Mouse (Mus musculus) kidney, postnatal 10 days (tissue): ENCODE data around the gene Tgm5.
"Not testable (repeated sequence)": the region's sequence is repeated elsewhere in the genome, so short reads cannot be mapped to it uniquely, and the experiment has no call there.

Experiments used
- DNase-seq: peaks from one replicate; pipeline ENCODE4 v3.0.0; 2021; ENCODE audit warnings: mixed read lengths

Tgm5 gene

DNA sequence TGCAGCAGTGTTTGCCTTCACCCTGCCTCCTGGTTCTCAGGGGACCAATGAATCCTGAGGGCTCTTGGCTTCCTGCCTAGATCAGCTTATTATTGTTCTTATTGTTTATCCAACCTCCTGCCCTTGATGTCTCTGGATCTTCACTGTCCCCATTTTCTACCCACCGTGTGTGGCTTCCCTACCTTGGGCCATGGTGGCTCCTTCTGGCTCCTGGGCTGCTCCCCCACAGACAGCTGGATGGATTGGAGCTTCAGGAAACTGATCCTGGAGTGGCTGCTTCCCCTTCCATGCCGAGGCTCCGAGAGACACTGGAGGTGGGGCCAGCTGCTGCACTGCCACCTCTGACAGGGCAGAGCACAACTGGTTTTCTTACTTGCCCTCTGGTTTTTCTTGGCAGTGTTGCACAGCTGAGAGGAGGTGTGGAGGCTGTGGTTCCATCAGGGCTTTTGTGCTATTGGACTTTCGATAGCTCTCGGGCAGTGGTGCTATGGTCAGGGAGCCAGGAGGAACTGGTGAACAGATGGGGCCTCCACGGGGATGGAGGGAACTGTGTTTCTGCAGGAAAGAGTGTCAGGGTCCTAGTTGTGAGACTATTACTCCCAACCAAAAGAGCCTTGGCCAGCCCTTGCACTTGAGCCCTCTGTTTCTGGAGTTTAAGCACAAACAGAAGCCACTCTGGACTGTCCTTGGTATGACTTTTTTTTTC is at the start of gene Tgm5:
Gene Tgm5 (minus strand): TSS at position 362 of the 706 bp plus-strand sequence.
- peak; percentile 38 for DNase-seq

DNA sequence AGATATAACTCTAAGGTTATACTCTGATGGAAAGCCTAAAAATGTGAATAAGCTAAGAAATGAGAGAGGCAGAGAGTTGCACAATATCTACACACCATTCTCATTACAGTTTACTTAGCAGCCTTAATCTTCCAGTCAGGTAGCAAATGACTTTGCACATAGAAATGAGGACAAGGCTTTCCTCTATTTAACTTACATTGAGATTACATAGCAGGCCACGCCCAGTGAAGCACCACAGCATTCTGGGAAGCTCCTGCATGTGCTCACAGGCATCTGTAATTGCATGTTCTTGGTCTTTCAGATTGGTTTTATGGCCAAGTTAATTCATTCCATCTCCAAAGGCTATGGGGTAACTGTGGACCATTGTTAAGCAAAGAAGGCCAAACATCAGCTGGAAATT is 47.2 kb upstream of the Tgm5 start:
- DNase-seq = no peak

DNA sequence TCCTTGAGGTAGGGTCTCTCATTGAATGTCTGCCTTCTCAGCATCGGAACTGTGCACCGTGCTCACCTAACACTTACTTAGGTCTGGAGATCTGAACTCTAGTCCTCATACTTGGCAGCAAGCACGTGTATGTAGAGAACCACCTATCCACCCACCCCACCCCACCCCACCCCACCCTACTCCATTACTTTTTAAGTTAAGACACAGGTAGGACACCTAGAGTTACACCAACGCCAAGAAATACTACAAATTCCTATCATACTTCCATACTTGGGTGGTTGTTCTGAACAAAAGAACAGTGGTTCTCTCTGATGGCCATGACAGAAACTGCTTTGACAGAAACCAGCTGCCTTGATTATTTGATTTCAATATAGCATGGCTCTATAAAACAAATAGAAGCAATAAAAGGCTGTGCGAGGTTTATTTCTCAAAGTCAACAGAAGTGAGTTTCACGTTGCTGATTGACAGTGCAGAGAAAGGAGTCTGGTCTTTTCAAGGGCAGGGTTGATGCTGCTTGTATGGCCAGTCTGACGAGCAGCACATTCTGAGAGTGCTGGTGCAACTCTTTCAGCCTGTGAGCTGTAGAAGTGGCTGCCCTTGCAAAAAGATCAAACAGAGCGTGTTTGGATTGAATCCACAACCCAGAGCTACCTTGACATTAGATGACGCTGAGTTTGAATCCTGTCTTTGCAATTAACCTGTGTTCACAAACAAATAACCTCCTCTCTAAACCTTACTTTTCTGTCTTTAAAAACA is 43.4 kb upstream of the Tgm5 start:
- DNase-seq = no peak

DNA sequence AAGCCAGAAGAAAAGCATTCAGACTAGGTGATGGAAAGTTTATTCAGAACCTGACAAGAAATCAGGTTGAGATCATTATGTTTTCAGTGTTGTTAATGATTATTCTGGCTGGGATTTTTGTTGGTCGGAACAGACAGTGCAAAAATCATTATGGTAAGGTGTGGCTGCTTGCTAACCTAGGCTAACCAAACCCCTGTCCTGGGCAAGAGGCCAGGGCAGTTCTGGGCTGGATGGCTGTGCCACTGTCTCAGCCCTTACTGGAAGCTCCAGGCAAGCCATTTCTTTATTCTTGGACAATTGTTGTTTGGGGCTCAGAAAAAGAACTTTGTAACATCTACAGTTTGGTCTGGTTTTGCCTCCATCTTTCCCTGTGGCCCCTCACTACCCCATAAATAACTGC is 41.9 kb upstream of the Tgm5 start:
- peak; percentile 15 for DNase-seq

DNA sequence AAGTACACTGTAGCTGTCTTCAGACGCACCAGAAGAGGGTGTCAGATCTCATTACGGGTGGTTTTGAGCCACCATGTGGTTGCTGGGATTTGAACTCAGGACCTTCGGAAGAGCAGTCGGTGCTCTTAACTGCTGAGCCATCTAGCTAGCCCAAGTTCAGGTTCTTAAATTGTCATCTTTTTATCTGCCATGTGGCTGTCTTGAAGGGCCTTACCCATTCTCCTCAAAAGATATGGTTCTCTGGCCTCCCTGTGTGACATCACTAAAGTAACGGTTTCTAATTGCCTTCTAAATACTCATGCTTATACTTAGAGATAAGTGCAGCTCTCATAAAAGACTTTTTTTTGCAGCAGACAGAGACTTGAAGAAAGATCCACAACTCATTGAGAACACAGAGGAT is 40.7 kb upstream of the Tgm5 start:
- not testable (repeated sequence) for DNase-seq

DNA sequence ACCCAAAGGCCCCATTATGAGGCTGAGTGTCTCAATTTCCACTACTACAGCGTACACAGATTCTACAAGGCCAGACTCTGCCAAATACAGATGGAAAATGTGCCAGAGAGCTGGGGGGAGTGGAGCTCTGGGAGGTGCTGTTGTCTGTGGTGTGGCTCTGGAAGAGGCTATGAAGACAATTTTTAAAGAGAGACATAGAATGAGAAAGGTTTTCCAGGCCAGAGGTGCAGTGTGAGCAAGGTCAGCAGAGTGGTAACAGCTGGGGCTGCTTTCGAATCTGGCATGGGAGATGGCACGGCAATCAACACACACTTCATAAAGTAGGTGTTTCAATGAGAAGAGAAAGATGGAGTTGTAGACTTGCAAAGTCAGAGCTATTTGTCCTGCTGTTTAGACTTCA is 33.6 kb upstream of the Tgm5 start:
- DNase-seq = no peak

DNA sequence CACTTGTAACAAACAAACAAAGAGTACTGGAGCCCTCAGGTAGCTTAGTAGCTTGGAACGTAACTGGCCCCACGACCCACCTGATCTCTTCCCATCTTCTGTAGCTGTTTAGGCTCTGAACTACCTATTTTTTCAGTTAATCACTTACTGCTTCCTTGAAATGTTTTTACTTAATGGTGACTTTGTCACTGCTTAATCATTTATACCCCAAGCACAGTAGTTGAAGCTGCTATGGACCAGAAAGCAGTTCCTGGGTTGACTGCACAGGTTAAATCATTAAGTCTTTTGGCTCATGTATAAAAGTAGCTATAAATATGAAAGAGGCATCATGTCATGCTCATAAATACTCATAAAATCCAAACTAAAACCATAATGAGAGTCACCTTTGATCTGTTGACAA is 29.8 kb upstream of the Tgm5 start:
- DNase-seq = no peak

DNA sequence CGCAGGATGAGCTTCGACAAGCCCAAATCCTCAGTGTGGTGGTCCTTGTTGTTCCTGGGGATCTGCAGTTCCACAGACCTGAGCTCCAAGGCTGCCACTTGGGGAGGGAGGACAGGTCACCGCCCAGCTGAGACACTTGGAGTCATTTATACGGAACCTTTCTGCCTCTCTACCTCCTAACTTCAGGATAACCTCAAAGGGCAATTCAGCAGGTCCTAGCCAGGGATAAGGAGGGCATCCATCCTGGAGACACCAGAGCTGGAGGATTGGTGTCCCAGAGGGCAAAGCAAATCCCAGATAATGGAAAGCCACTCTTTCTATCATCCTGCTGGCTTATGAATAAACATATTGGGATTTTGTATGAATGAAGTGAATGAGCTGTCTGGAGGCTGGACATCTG is 24.1 kb upstream of the Tgm5 start, which contains the start of gene Tgm7:
Gene Tgm7 (minus strand): TSS at position 101 of the 400 bp plus-strand sequence.
- no peak for DNase-seq

DNA sequence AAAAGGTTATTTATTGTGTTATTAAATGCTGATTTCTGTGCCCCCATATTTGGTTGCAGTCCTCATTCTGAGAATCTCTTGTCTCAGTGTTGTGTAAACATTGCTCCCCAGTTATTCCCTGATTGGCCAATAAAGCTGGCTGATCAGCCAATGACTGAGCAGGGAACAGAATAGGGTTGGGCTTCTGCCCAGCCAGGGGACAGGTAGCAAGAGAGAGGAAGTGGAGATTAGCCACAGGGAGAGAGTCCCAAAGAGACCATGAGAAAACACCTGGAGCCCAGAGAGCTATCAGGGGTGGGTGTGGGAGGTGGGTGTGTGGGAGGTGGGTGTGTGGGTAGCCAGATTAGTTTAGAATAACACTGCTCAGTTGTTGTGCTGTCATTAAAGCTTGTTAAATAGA is 20.3 kb upstream of the Tgm5 start:
- no peak for DNase-seq

DNA sequence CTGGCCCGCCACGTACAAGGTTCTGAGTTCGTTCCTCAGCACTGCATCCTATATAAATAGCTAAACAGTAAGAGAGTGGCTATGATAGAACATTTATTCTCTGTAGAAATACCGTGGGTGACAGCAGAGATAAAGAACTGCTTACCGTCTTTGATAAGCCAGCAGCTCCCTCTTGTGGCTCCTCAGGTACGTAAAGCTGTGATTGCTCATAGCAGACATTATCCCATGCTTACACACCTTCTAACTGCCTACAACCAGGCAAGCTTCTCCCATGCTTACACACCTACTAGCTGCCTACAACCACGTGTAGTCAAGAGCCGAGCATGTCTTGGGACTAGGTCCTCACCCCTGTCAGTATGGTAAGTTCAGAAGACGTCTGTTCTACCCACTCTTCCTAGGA is 16.4 kb upstream of the Tgm5 start:
- DNase-seq = peak; percentile 87

DNA sequence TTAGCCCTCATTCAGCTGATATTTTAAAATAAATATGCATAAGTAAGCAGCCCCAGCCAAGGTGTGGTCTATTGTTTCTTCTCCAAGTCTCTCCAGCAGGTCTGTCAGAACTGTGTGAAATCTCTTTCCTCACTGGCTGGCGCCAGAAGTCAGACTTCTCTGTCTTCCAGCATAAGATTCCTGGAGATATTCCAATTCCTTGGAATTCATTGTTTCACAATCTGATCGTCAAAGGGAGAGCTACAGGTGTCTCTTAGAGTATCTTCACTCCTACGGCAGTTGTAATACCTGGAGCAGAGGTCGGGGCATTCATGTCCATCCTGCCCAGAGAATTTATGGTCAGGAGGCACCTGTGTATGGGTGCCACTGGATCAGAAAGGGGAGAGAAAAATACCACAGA is 4.1 kb upstream of the Tgm5 start:
- no peak for DNase-seq

DNA sequence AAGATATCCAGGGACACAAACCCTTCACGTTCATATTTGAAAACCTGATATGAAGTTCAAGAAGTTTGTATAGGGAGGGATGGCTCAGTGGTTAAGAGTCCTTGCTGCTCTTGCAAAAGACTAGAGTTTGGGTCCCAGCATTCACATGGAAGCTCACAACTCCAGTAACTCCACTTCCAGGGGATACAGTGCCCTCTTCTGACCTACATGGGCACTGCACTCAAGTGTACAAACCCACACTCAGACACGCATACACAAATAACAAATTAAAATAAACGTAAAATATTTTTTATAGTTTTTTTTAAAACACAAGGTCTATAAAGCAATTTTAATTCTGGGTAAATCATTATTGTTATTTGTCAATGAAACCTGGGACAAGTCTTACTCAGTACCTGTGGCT is 2.9 kb upstream of the Tgm5 start:
- DNase-seq = no peak

DNA sequence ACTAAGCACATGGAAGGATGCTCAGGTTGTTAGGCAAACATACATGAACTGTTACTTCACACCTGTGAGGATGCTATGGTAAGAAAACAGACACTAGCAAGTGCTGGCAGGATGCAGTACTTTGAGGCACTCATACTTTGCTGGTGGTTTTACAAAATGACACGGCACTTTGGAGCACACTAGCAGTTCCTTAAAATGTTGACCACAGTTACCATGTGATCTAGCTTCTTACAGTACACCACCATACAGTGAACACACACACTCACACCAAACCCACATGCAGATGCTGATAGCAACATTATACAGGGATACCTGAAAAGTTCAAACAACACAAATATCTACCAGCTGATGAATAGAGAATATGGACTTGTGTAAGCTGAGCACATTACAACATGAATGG is 3.0 kb downstream of the Tgm5 start:
- DNase-seq = no peak

DNA sequence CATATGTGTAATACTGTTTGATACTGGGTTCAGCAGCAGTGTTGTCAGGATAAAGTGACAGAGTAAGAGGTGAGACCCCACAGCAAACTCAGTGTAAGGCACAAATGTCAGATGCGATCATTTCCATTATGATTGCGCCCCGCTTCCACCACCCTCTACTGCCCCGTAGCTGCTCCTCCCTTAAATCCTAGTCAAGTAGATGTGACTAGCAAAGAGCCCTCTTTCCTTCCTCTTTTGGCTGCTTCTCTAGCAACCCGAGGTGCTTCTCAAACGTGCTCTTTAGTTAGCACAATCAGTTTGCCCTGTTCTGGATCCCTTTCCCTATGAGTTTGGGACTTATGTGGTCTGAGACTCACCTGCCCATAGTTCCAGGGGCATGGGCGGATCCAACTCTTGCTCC is 10.9 kb downstream of the Tgm5 start:
- DNase-seq = no peak

DNA sequence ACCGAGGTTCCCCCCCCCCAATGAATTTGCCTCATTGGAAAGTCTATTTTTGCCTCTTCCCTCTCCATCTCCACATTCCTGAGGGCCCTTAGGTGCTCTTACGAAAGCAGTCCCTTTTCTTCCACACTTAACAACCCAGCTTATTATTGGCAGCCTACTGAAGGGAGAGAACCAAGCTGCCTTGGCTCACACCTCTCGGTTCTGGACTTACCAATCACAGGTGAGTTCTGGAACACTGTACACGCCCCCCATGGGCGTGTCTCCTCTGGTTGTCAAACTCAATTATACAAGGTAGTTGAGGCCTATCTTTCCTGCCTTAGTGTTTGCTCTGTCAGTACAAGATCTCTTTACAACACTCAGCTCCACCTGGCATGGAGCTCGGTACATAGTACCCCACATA is 13.8 kb downstream of the Tgm5 start:
- DNase-seq = no peak

DNA sequence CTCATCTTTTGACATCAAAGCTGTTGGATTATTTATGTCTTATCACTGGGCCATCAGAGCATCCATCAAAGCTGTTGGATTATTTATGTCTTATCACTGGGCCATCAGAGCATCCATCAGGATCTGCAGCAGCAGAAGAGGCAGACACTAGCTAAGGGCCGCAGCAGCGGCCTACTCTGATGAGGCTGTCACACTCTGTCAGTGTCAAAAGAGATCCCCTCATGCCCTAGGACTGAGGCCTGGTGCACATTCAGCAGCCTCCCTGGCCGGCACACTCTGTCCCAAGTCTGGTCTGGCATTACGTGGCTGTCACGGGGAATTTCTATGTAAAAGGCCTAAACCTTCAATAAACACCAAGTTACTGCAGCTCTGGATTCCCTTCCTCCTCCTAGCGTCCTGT is 16.1 kb downstream of the Tgm5 start:
- DNase-seq = no peak

DNA sequence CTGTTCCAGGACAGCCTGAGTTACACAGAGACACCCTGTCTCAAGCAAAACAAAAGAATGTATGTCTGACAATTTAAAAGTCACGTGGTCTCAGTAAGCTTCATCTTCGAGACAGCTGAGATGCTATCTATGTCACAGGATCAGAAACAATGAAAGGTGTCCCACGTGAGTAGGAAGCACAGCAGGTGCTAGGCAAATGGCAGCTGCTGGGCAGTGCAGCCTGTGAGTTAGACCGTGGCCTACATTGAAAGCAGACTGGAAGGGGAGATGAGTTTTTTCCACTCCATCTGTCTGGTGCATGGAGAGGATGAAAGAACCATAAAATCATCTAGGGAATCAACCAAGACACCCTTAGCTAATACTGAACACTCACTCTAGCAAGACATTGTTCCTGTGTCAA is 18.5 kb downstream of the Tgm5 start:
- no peak for DNase-seq

DNA sequence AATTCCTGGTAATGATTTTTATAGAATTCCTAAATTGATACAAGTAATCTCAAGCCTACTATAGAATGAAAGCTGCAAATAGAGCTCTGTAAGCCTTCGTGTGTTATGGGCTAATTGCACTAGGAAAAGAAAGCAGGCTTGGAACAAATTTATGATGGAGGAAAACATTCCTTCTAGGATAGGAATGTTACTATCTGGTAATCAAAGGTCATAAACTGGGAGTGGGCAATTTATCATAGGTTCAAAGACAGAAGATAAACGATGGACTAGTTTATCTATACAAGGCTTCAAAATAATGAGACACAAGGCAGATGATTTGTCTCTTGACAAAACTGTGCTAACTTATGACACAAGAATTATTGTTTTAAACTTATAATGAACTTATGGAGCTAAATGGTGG is 24.3 kb downstream of the Tgm5 start:
- no peak for DNase-seq

DNA sequence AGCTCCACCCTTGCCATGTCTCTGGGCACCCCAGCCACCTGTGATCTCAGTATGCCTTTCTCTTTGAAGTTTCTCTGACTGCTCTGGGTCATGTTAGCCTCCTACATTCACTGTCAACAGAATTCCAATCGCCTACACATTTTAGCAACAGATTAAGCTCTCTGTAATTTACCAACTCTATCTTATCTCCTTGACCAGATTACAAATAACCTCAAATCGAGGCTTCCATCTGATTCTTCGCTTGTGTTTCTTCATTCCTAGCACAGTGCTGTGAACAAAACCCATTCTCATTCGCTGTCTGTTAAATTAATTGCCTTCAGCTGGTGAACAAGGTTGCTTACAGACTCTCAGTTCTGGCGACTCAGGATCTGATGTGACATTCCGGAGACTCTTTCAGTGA is 27.6 kb downstream of the Tgm5 start:
- no peak for DNase-seq

DNA sequence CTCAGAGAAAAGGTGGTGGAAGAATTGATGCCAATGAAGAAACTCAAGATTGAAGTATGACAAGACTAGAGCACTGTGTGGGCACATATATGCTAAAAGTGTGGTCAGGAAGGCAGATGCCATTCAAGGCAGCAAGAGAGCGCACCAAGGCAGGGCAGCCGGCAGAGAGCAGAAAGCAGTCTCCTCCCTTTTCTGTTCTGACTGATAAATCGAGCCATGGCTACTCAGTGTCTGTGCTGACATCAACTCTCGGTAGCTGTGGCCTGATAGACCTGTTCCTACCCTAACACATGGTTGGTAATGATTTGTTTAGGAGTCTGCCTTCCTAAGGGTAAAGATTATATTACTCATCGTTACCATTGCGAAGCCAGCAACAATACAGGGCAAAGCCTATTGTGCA is 29.7 kb downstream of the Tgm5 start:
- no peak for DNase-seq

DNA sequence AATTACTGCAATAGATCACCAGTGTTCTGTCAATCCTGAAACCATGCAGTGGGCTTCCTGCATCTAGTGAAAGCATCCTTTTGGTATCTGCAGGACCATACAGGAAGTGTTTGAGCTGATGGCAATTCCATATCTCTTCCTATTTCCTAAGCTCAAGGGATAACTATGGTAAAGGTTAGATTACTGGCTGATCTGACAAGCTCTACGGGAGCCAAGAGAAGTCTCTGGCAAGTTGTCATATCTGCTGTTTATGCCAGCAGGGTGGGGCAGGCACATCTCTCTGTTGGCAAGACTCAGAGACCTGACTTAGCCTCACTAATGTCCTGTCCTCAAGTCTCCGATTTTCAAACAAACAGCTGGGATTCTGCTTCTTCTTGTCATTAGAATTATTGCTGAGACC is 31.6 kb downstream of the Tgm5 start:
- DNase-seq = no peak

DNA sequence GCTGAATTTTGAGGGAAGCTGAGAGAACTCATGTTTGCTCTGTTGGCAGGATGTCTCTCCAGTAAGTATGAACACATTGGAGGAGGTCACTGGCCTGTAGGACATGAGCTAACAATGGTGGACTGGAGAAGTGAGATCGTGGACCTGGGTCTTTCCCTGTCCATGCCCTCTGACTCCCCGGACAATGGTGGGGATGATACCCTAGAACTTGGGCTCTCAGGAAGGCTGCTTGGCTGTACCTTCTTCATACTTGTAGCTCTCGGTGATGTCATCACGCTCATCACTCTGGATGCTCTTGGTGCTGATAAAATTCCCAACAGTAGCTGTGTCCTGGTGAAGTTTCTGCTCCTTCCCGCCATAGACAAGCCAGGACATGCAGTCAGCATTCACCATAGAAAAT is 33.5 kb downstream of the Tgm5 start:
- no peak for DNase-seq

DNA sequence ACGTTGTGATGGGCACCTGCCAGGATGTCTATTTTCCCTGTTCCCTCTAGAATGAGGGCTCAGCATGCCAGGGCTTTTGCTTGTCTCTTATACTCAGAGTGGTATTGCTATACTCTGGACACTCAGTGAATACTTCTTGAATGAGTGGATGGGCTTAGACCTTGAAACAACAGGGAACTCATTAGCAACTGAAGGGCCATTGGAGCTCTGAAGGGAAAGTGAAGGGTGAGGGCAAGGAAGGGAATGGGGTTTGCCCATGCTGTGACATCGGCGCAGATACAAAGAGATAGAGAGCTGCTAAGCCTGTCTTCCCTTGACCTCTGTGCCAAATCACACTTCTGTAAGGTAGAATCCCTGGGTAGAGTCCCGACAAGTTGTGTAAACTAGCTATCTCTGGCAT is 40.0 kb downstream of the Tgm5 start:
- no peak for DNase-seq

DNA sequence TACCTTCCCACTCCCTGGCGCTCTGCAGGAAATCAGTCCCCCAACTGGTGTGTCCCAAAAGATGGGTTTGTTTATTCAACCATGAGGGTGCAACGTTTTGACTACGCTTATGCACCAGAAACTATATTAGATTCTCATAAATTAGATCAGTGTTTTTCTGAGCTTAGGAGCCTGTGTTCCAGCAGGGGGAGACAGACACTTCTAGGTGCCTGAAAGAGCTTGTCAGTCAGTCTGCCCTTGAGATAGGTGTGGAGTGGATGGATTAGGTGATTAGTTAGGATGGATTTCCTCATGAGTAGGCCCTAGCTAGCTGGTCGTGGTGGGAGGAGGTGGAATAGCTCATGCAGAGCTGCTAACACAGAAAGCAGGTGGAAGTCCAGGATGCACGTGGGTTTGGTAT is 44.5 kb downstream of the Tgm5 start:
- DNase-seq = peak; percentile 65

DNA sequence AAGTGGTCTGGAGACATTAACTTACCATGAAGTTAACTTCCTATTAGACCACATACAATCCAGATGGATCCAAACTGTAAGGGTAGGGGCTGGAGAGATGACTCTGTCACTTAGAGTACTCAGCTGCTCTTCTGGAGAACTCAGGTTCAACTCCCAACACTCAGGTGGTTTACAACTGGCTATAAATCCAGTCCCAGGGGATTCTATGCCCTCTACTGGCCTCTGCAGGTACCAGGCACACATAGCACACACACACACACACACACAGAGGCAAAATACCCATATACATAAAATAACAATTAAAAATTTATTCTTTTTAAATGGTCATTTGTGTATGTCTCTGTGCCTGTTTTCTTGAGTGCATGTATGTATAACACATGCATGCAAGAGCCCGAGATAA is 46.3 kb downstream of the Tgm5 start:
- no peak for DNase-seq
